Mouse (Mus musculus): Measurements from ENCODE around the gene Wfikkn1.

DNA sequence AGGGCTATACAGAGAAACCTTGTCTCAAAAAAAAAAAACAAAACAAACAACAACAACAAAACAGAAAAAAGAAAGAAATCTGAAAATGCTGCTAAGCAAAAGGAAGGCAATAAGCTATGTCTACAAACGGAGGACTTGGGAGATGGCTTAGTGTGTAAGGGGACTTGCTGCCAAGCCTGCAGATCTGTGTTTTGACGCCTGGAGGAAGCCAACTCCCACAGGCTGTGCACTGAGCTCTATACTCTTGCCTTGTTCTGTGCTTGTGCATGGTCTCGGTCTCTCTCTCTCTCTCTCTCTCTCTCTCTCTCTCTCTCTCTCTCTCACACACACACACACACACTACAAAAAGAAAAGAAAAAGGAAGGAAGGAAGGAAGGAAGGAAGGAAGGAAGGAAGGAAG is 8.2 kb upstream of the Wfikkn1 start:
- TF ChIP-seq POLR2A (IDR thresholded peaks at IDR 0.05; ENCODE audit: control insufficient read depth, extremely low read depth, insufficient read depth, low read length, poor library complexity) (no peak), CTCF (IDR thresholded peaks at IDR 0.05; ENCODE audit: borderline replicate concordance, control insufficient read depth, extremely low read depth, insufficient read depth, low read length, poor library complexity) (no peak)
